Mouse (Mus musculus): ENCODE measurements around the gene Rars. TPM values are rescaled to one million over a fixed set of nuclear protein-coding genes. Genes with fewer than 3 reads are reported as not detected.

Gene Rars
- 55.8 and 57.0 TPM in 2 replicates for polyA plus RNA-seq (2015; fragmentation: Nextera tagmentation; extraction: Ambion mirVana)

DNA sequence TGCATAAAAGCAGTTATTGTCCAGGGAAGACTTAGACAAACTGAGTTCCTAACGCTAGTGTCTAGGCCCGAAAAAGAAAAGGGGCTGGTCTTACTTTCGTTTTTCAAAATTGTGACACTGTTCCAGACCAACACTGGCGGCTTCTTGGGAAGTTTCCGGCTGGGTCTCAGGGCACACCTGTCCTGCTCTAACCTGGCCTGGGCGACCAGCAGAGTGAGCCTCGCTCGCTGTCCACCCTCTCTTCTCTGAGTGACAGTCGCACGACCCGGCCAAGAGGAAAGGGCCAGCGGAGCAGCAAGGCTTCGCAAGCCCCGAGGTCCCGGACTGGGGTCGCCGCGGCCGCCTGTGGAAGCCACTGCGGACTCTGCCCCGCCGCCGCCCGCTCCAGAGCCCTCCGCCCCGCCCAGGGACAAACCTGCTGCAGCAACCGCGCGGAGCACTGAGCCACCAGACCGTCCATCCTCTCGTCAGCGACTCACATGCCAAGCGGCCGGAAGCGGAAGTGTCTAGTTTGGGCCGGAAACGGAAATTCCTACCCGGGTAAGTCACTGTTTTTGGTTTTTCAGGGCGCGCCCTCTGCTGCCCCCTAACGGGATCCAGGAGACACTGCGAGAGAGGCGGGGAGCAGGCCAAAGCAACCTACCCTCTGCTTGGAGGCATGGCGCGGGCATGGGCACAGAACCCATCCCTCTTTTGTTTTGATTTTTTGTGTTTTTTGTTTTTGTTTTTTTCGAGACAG is at the start of gene Rars:
TSS of gene Rars (minus strand) at position 485 of the 739 bp plus-strand sequence.
- Histone ChIP-seq H3K27me3 (ENCODE audit: control insufficient read depth, insufficient read depth, low read length) (no peaks in the 10 kb centered on the region), H3K36me3 (ENCODE audit: control insufficient read depth, insufficient read depth, low read length) (peaks cover 7% of the 10 kb centered on the region), H3K9ac (ENCODE audit: low read length) (peak within 1 kb of the TSS; percentile 92), H3K4me3 (ENCODE audit: low read depth, low read length) (peak within 1 kb of the TSS; percentile 92), H3K9me3 (ENCODE audit: control insufficient read depth, low read length) (no peaks in the 10 kb centered on the region), H3K27ac (replicated peaks) (peak within 1 kb of the TSS; percentile 81), H3K4me2 (replicated peaks; ENCODE audit: low read depth) (peak within 1 kb of the TSS; percentile 63), H3K4me1 (replicated peaks; ENCODE audit: control insufficient read depth, insufficient read depth) (no peaks in the 10 kb centered on the region)
- DNase-seq (ENCODE audit: low spot score) (peak; percentile 94), ATAC-seq (ENCODE audit: low FRiP score, low TSS enrichment) (peak; percentile 83)
- no peak for TF ChIP-seq EP300 (optimal IDR thresholded peaks at IDR 0.05)
- peak; percentile 94 for TF ChIP-seq CTCF (IDR thresholded peaks at IDR 0.05; ENCODE audit: low read depth)
- WGBS = under 1% methylated on average over 42 of the region's 46 CpGs

DNA sequence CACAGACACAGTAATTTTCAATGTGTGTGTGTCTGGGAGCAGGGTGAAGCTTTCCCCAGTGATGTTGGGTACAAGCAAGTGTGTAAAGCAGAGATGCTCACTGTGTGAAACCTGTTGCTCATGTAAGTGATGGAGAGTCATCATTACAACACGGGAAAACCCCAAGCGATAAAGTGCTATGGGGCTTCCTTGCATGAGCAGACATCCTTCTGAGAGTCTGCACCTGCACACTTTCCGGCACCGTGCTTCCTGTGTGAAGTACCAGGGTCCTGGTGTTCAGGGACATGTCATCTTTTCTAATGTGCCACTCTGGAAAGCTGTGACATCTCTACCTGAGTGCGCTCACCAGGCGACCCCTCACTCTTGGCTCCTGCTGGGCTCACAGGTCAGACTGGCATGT is 48.5 kb upstream of the Rars start:
- H3K4me1 ChIP-seq (replicated peaks; ENCODE audit: control insufficient read depth, insufficient read depth) = no peaks in the 10 kb centered on the region
- 93% methylated on average over 6 of the region's 6 CpGs for WGBS
- no peaks in the 10 kb centered on the region for H3K27me3 ChIP-seq (ENCODE audit: control insufficient read depth, insufficient read depth, low read length)
- ATAC-seq (ENCODE audit: low FRiP score, low TSS enrichment) = no peak
- H3K4me3 ChIP-seq (ENCODE audit: low read depth, low read length) = no peak overlapping the region
- no peak overlapping the region for H3K4me2 ChIP-seq (replicated peaks; ENCODE audit: low read depth)
- no peak for DNase-seq (ENCODE audit: low spot score)
- no peak overlapping the region for H3K9ac ChIP-seq (ENCODE audit: low read length)
- no peak overlapping the region for H3K27ac ChIP-seq (replicated peaks)
- no peaks in the 10 kb centered on the region for H3K9me3 ChIP-seq (ENCODE audit: control insufficient read depth, low read length)
- no peak for TF ChIP-seq CTCF (IDR thresholded peaks at IDR 0.05; ENCODE audit: low read depth)
- no peak for TF ChIP-seq EP300 (optimal IDR thresholded peaks at IDR 0.05)
- no peaks in the 10 kb centered on the region; the same call in 1 of the 2 replicates for H3K36me3 ChIP-seq (ENCODE audit: control insufficient read depth, insufficient read depth, low read length)

DNA sequence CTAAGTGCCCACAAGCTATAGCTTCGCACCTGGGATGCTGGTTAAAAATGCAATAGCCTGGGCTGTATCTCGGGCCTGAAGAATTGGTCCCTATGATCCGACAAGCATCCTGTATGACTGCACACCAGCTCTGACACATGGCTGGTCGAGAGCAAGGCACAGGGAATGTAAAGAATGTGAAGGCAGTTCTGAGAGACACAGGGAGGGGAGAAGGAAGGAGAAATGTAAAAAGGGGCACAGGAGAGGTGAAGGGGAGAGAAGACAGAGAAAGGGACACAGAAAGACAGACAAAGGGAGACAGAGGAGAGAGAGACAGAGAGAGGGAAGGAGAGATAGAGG is 44.2 kb upstream of the Rars start:
- Histone ChIP-seq H3K4me2 (replicated peaks; ENCODE audit: low read depth) (no peak overlapping the region), H3K9ac (ENCODE audit: low read length) (no peak overlapping the region), H3K27ac (replicated peaks) (no peak overlapping the region), H3K9me3 (ENCODE audit: control insufficient read depth, low read length) (no peaks in the 10 kb centered on the region), H3K4me1 (replicated peaks; ENCODE audit: control insufficient read depth, insufficient read depth) (no peaks in the 10 kb centered on the region), H3K27me3 (ENCODE audit: control insufficient read depth, insufficient read depth, low read length) (no peaks in the 10 kb centered on the region), H3K36me3 (ENCODE audit: control insufficient read depth, insufficient read depth, low read length) (peaks cover 3% of the 10 kb centered on the region), H3K4me3 (ENCODE audit: low read depth, low read length) (no peak overlapping the region)
- 46% methylated on average over 4 of the region's 4 CpGs for WGBS
- no peak for TF ChIP-seq EP300 (optimal IDR thresholded peaks at IDR 0.05)
- no peak for TF ChIP-seq CTCF (IDR thresholded peaks at IDR 0.05; ENCODE audit: low read depth)
- ATAC-seq (ENCODE audit: low FRiP score, low TSS enrichment) = no peak
- DNase-seq (ENCODE audit: low spot score) = no peak

DNA sequence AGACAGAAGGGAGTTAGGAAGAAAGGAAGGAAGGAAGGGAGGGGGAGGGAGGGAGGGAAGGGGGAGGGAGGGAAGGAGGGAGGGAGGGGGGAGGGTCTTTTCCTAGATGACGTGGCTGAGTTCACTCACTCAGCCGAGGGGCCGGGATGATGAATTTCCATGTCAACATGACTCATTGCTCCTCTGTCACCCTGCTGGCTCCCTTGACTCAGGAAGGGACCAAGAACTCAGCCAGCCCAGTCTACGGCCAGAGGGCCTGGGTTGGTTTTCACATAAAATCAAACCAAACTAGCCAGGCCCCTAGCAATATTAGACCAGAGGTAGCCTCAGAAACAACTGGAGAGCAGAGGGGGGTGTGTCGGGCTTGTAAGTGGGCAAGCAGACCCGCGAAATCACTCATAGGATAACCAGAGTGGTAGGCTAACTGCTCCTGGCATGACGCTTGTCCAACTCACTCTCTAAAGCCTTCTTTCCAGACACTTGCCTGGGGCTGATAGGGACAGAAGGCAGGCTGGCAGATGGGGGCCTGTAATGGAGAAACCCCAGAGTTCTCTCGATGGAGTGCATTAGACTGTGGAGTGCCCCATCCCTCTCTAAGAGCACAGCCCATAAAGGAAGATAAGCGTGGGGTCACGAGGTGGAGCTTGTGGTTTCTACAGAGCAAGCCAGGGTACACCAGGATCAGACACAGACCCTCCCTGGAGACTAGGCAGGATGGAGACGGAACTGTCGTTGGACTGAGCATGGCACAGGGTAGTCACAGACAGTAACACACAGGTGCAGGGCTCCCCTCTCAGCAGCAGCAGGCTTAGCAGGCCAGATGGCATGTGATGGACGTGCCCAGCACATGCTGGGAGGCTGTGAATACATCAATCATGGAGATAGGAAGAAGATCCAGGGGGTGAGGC is 43.6 kb upstream of the Rars start:
- peaks cover 3% of the 10 kb centered on the region for H3K36me3 ChIP-seq (ENCODE audit: control insufficient read depth, insufficient read depth, low read length)
- WGBS = 59% methylated on average over 14 of the region's 14 CpGs

DNA sequence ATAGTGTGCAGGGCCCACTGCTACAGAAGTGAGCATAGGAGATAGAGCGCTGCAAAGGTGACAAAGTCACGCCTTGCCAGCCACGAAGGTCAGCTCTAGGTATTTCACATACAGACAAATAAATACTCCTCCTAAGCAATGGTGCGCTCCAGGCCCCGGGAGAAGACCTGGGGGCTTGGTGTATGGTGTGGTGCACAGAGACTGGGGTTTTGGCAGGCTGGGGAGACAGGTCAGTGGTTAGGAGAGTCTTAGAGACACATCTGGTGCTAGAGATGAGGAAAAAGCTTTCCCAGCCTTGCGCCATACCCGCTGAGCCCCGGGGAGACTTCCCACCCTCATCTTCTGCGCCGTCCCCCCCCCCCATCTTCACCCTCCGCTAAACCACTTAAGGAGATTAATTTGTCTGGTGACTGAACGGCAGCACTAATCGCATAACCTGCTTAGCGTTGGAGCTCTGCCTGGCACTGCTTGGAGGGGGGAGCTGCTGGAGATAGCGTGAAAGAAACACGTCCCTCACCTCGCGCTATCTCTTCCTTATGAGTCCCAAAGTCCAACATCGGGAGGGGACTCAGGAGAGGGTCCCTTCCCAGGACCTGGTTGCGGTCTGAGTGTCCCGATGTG is 39.4 kb upstream of the Rars start:
- Histone ChIP-seq H3K27ac (replicated peaks) (no peak overlapping the region), H3K4me2 (replicated peaks; ENCODE audit: low read depth) (no peak overlapping the region), H3K4me3 (ENCODE audit: low read depth, low read length) (no peak overlapping the region), H3K9ac (ENCODE audit: low read length) (no peak overlapping the region), H3K4me1 (replicated peaks; ENCODE audit: control insufficient read depth, insufficient read depth) (no peaks in the 10 kb centered on the region), H3K27me3 (ENCODE audit: control insufficient read depth, insufficient read depth, low read length) (no peaks in the 10 kb centered on the region), H3K9me3 (ENCODE audit: control insufficient read depth, low read length) (no peaks in the 10 kb centered on the region), H3K36me3 (ENCODE audit: control insufficient read depth, insufficient read depth, low read length) (peaks cover 3% of the 10 kb centered on the region; the same call in 1 of the 2 replicates)
- DNase-seq (ENCODE audit: low spot score) (no peak), ATAC-seq (ENCODE audit: low FRiP score, low TSS enrichment) (no peak)
- no peak for TF ChIP-seq EP300 (optimal IDR thresholded peaks at IDR 0.05)
- TF ChIP-seq CTCF (IDR thresholded peaks at IDR 0.05; ENCODE audit: low read depth) = no peak
- WGBS = 40% methylated on average over 19 of the region's 21 CpGs

More for the DNA sequence above, 43.6 kb upstream of the Rars start:
- TF ChIP-seq EP300 (optimal IDR thresholded peaks at IDR 0.05) (no peak), CTCF (IDR thresholded peaks at IDR 0.05; ENCODE audit: low read depth) (no peak)
- Histone ChIP-seq H3K27me3 (ENCODE audit: control insufficient read depth, insufficient read depth, low read length) (no peaks in the 10 kb centered on the region), H3K4me1 (replicated peaks; ENCODE audit: control insufficient read depth, insufficient read depth) (no peaks in the 10 kb centered on the region), H3K9ac (ENCODE audit: low read length) (no peak overlapping the region), H3K9me3 (ENCODE audit: control insufficient read depth, low read length) (no peaks in the 10 kb centered on the region), H3K27ac (replicated peaks) (no peak overlapping the region), H3K4me2 (replicated peaks; ENCODE audit: low read depth) (no peak overlapping the region), H3K4me3 (ENCODE audit: low read depth, low read length) (no peak overlapping the region)
- DNase-seq (ENCODE audit: low spot score) (no peak), ATAC-seq (ENCODE audit: low FRiP score, low TSS enrichment) (no peak; the same call in 1 of the 2 replicates)
